Mouse (Mus musculus): Measurements from ENCODE around the gene Urm1. TPM values are rescaled to one million over a fixed set of nuclear protein-coding genes. Genes with fewer than 3 reads are reported as not detected.

The Urm1 gene
- polyA plus RNA-seq, 1 experiment, result 46.6 TPM

- WGBS, result 94% methylated on average over 2 of the region's 2 CpGs
- no peak for TF ChIP-seq POLR2A (IDR thresholded peaks at IDR 0.05; ENCODE audit: borderline replicate concordance, extremely low read depth, low read depth, low read length)
- no peak for TF ChIP-seq CTCF (IDR thresholded peaks at IDR 0.05; ENCODE audit: insufficient read depth, low read length)
- Histone ChIP-seq H3K4me3 (replicated peaks; ENCODE audit: extremely low read depth, low read depth, low read length) (no peak overlapping the region), H3K4me1 (ENCODE audit: control insufficient read depth, insufficient read depth, low read length) (0 out of 2 replicates have a peak, but pooled peaks cover 3% of the 10 kb centered on the region)
- DNase-seq, result no peak
Observed at GRCm38 (mm10) chr2:29792772-29793487, 26.9 kb upstream of the Urm1 start.

GRCm38 (mm10) chr2:29802075-29802826, 17.6 kb upstream of the Urm1 start, which contains the start of gene Slc27a4:
TSS of gene Slc27a4 (plus strand) at chr2:29802634.
- peak; percentile 97 for DNase-seq
- TF ChIP-seq CTCF (IDR thresholded peaks at IDR 0.05; ENCODE audit: insufficient read depth, low read length), result no peak
- TF ChIP-seq POLR2A (IDR thresholded peaks at IDR 0.05; ENCODE audit: borderline replicate concordance, extremely low read depth, low read depth, low read length), result peak; percentile 63; the same call in 1 of the 2 replicates
- Histone ChIP-seq H3K4me3 (replicated peaks; ENCODE audit: extremely low read depth, low read depth, low read length) (peak within 1 kb of the TSS; percentile 64), H3K4me1 (ENCODE audit: control insufficient read depth, insufficient read depth, low read length) (peaks cover 5% of the 10 kb centered on the region; the same call in 1 of the 2 replicates)
- 3% methylated on average over 28 of the region's 28 CpGs for WGBS

- no peak for DNase-seq
- Histone ChIP-seq H3K4me1 (ENCODE audit: control insufficient read depth, insufficient read depth, low read length) (peaks cover 5% of the 10 kb centered on the region; the same call in 1 of the 2 replicates), H3K4me3 (replicated peaks; ENCODE audit: extremely low read depth, low read depth, low read length) (peak overlapping the region; percentile 64)
- 0% methylated on average over 37 of the region's 39 CpGs for WGBS
- no peak for TF ChIP-seq POLR2A (IDR thresholded peaks at IDR 0.05; ENCODE audit: borderline replicate concordance, extremely low read depth, low read depth, low read length)
- no peak for TF ChIP-seq CTCF (IDR thresholded peaks at IDR 0.05; ENCODE audit: insufficient read depth, low read length)
Observed at GRCm38 (mm10) chr2:29802827-29803201, 17.1 kb upstream of the Urm1 start.

GRCm38 (mm10) chr2:29803400-29803831, 16.5 kb upstream of the Urm1 start:
- TF ChIP-seq POLR2A (IDR thresholded peaks at IDR 0.05; ENCODE audit: borderline replicate concordance, extremely low read depth, low read depth, low read length), result no peak
- TF ChIP-seq CTCF (IDR thresholded peaks at IDR 0.05; ENCODE audit: insufficient read depth, low read length), result no peak
- H3K4me3 ChIP-seq (replicated peaks; ENCODE audit: extremely low read depth, low read depth, low read length), result peak overlapping the region; percentile 64
- DNase-seq, result no peak
- H3K4me1 ChIP-seq (ENCODE audit: control insufficient read depth, insufficient read depth, low read length), result peaks cover 5% of the 10 kb centered on the region; the same call in 1 of the 2 replicates
- WGBS, result 31% methylated on average over 6 of the region's 6 CpGs

GRCm38 (mm10) chr2:29815678-29816371, 4.0 kb upstream of the Urm1 start:
- H3K4me3 ChIP-seq (replicated peaks; ENCODE audit: extremely low read depth, low read depth, low read length), result no peak overlapping the region
- TF ChIP-seq POLR2A (IDR thresholded peaks at IDR 0.05; ENCODE audit: borderline replicate concordance, extremely low read depth, low read depth, low read length), result no peak
- TF ChIP-seq CTCF (IDR thresholded peaks at IDR 0.05; ENCODE audit: insufficient read depth, low read length), result no peak
- DNase-seq, result no peak
- WGBS, result 82% methylated on average over 11 of the region's 11 CpGs
- H3K4me1 ChIP-seq (ENCODE audit: control insufficient read depth, insufficient read depth, low read length), result no peaks in the 10 kb centered on the region

GRCm38 (mm10) chr2:29817426-29818232, 2.2 kb upstream of the Urm1 start:
- 30% methylated on average over 8 of the region's 8 CpGs for WGBS
- TF ChIP-seq CTCF (IDR thresholded peaks at IDR 0.05; ENCODE audit: insufficient read depth, low read length), result peak; percentile 90
- no peak for TF ChIP-seq POLR2A (IDR thresholded peaks at IDR 0.05; ENCODE audit: borderline replicate concordance, extremely low read depth, low read depth, low read length)
- H3K4me1 ChIP-seq (ENCODE audit: control insufficient read depth, insufficient read depth, low read length), result no peaks in the 10 kb centered on the region
- no peak overlapping the region for H3K4me3 ChIP-seq (replicated peaks; ENCODE audit: extremely low read depth, low read depth, low read length)
- peak; percentile 82 for DNase-seq

- no peak for TF ChIP-seq CTCF (IDR thresholded peaks at IDR 0.05; ENCODE audit: insufficient read depth, low read length)
- no peak for TF ChIP-seq POLR2A (IDR thresholded peaks at IDR 0.05; ENCODE audit: borderline replicate concordance, extremely low read depth, low read depth, low read length)
- H3K4me3 ChIP-seq (replicated peaks; ENCODE audit: extremely low read depth, low read depth, low read length), result no peak overlapping the region
- no peak for DNase-seq
- WGBS, result 36% methylated on average over 2 of the region's 2 CpGs
- H3K4me1 ChIP-seq (ENCODE audit: control insufficient read depth, insufficient read depth, low read length), result no peaks in the 10 kb centered on the region
Observed at GRCm38 (mm10) chr2:29819363-29819762, 512 bp upstream of the Urm1 start.

- no peak for DNase-seq
- H3K4me3 ChIP-seq (replicated peaks; ENCODE audit: extremely low read depth, low read depth, low read length), result peak overlapping the region; percentile 86
- WGBS, result 7% methylated on average over 11 of the region's 11 CpGs
- TF ChIP-seq POLR2A (IDR thresholded peaks at IDR 0.05; ENCODE audit: borderline replicate concordance, extremely low read depth, low read depth, low read length) (no peak), CTCF (IDR thresholded peaks at IDR 0.05; ENCODE audit: insufficient read depth, low read length) (no peak)
- peaks cover 4% of the 10 kb centered on the region for H3K4me1 ChIP-seq (ENCODE audit: control insufficient read depth, insufficient read depth, low read length)
Observed at GRCm38 (mm10) chr2:29826318-29826925, 6.5 kb downstream of the Urm1 start.

Data from lung, adult 2 months (tissue).